Mouse (Mus musculus) stomach, embryonic 15.5 days (tissue): ENCODE data around the gene Rap1a. TPM values are rescaled to one million over a fixed set of nuclear protein-coding genes. Genes with fewer than 3 reads are reported as not detected.

Experiments used
- ATAC-seq: fragments of 200-750 bp; cut with Nextera tagmentation; 2 replicates; pipeline ENCODE4 v1.8.0; 2017; ENCODE audit warnings: low read depth, moderate number of reproducible peaks, moderate TSS enrichment; ENCODE audit not compliant: insufficient read depth, low FRiP score
- H3K27ac ChIP-seq: fragments of 300-500 bp; sonication (generic); 2 replicates; pipeline ENCODE4 v1.5.1; 2015; ENCODE audit warnings: mild to moderate bottlenecking, inconsistent platforms
- H3K27me3 ChIP-seq: fragments of 300-500 bp; sonication (generic); replicated peaks from 2 replicates; pipeline ENCODE4 v1.6.1; 2015; ENCODE audit warnings: inconsistent platforms
- H3K36me3 ChIP-seq: fragments of 300-500 bp; sonication (generic); 2 replicates; pipeline ENCODE4 v1.6.1; 2015; ENCODE audit warnings: inconsistent platforms
- H3K4me1 ChIP-seq: fragments of 300-500 bp; sonication (generic); 2 replicates; pipeline ENCODE4 v1.6.1; 2015; ENCODE audit warnings: inconsistent platforms
- H3K4me2 ChIP-seq: fragments of 300-500 bp; sonication (generic); 2 replicates; pipeline ENCODE4 v1.6.1; 2015; ENCODE audit warnings: mild to moderate bottlenecking, inconsistent platforms
- H3K4me3 ChIP-seq: fragments of 300-500 bp; sonication (generic); replicated peaks from 2 replicates; pipeline ENCODE4 v1.5.1; 2015; ENCODE audit warnings: inconsistent platforms
- H3K9ac ChIP-seq: fragments of 300-500 bp; sonication (generic); 2 replicates; pipeline ENCODE4 v1.6.1; 2015; ENCODE audit warnings: inconsistent platforms
- H3K9me3 ChIP-seq: fragments of 300-500 bp; sonication (generic); 2 replicates; pipeline ENCODE4 v1.6.1; 2016; ENCODE audit warnings: inconsistent platforms
- WGBS: fragments of 180-500 bp; shearing (Covaris S2); methylation state at CpG from one replicate; pipeline ENCODE4 v1.1.7; 2015; 5-methylcytosine and 5-hydroxymethylcytosine counted together
- polyA plus RNA-seq: library from polyadenylated mRNA; unstranded; fragments of >200 nt; fragmentation: Nextera tagmentation; extraction: Ambion mirVana; gene quantifications from 2 replicates; pipeline ENCODE4 v1.2.1, GENCODE M21; 2015

Rap1a gene
- polyA plus RNA-seq, 1 experiment from 2014 or later: 141 TPM

- under 1% methylated on average over 12 of the region's 12 CpGs for WGBS
- H3K27me3 ChIP-seq: no peaks in the 10 kb centered on the region
These were observed 921 bp downstream of the Rap1a start for GRCm38 (mm10) chr3:105800156-105800674.

GRCm38 (mm10) chr3:105799375-105799774 is 1.8 kb downstream of the Rap1a start:
- Histone ChIP-seq H3K4me2 (peak overlapping the region; percentile 58), H3K4me3 (peak overlapping the region; percentile 80), H3K4me1 (peaks cover 14% of the 10 kb centered on the region; the same call in 1 of the 2 replicates), H3K36me3 (no peaks in the 10 kb centered on the region), H3K27me3 (no peaks in the 10 kb centered on the region), H3K9me3 (no peaks in the 10 kb centered on the region), H3K9ac (no peak overlapping the region), H3K27ac (no peak overlapping the region)
- ATAC-seq: no peak
- WGBS: 61% methylated on average over 4 of the region's 4 CpGs

More at GRCm38 (mm10) chr3:105800156-105800674, 921 bp downstream of the Rap1a start:
- H3K27ac ChIP-seq: peak overlapping the region; percentile 91
- no peaks in the 10 kb centered on the region for H3K36me3 ChIP-seq
- no peak for ATAC-seq
- peak overlapping the region; percentile 80 for H3K4me3 ChIP-seq
- H3K9ac ChIP-seq: peak overlapping the region; percentile 92
- peaks cover 14% of the 10 kb centered on the region; the same call in 1 of the 2 replicates for H3K4me1 ChIP-seq
- no peaks in the 10 kb centered on the region for H3K9me3 ChIP-seq
- peak overlapping the region; percentile 58 for H3K4me2 ChIP-seq

- Histone ChIP-seq H3K4me3 (no peak overlapping the region), H3K9ac (no peak overlapping the region), H3K27me3 (no peaks in the 10 kb centered on the region), H3K4me1 (peaks cover 14% of the 10 kb centered on the region; the same call in 1 of the 2 replicates), H3K9me3 (no peaks in the 10 kb centered on the region), H3K36me3 (no peaks in the 10 kb centered on the region), H3K27ac (no peak overlapping the region), H3K4me2 (peak overlapping the region; percentile 29; the same call in 1 of the 2 replicates)
- 83% methylated on average over 2 of the region's 2 CpGs for WGBS
- ATAC-seq: no peak
These were observed 2.4 kb downstream of the Rap1a start for GRCm38 (mm10) chr3:105798770-105799169.

- no peak overlapping the region for H3K4me3 ChIP-seq
- WGBS: 75% methylated on average over 2 of the region's 2 CpGs
- no peak overlapping the region for H3K9ac ChIP-seq
- H3K27me3 ChIP-seq: no peaks in the 10 kb centered on the region
- H3K27ac ChIP-seq: no peak overlapping the region
- no peak for ATAC-seq
- peaks cover 14% of the 10 kb centered on the region; the same call in 1 of the 2 replicates for H3K4me1 ChIP-seq
- H3K4me2 ChIP-seq: no peak overlapping the region
- H3K9me3 ChIP-seq: no peaks in the 10 kb centered on the region
- H3K36me3 ChIP-seq: no peaks in the 10 kb centered on the region
These were observed 3.7 kb downstream of the Rap1a start for GRCm38 (mm10) chr3:105797427-105797826.

- Histone ChIP-seq H3K27me3 (no peaks in the 10 kb centered on the region), H3K9ac (no peak overlapping the region), H3K4me2 (no peak overlapping the region), H3K27ac (no peak overlapping the region), H3K4me1 (peaks cover 14% of the 10 kb centered on the region; the same call in 1 of the 2 replicates), H3K9me3 (no peaks in the 10 kb centered on the region), H3K36me3 (no peaks in the 10 kb centered on the region), H3K4me3 (no peak overlapping the region)
- ATAC-seq: no peak
- 78% methylated on average over 4 of the region's 4 CpGs for WGBS
These were observed 4.4 kb downstream of the Rap1a start for GRCm38 (mm10) chr3:105796761-105797160.

- no peak for ATAC-seq
- 71% methylated on average over 1 of the region's 1 CpGs for WGBS
These were observed 6.8 kb downstream of the Rap1a start for GRCm38 (mm10) chr3:105794309-105794708.

GRCm38 (mm10) chr3:105792309-105792708 is 8.8 kb downstream of the Rap1a start:
- Histone ChIP-seq H3K36me3 (peaks cover under 1% of the 10 kb centered on the region; the same call in 1 of the 2 replicates), H3K9me3 (no peaks in the 10 kb centered on the region), H3K9ac (no peak overlapping the region), H3K27me3 (no peaks in the 10 kb centered on the region), H3K4me3 (no peak overlapping the region), H3K4me2 (no peak overlapping the region), H3K27ac (no peak overlapping the region), H3K4me1 (no peaks in the 10 kb centered on the region)
- ATAC-seq: no peak
- WGBS: 90% methylated on average over 7 of the region's 7 CpGs

More at GRCm38 (mm10) chr3:105794309-105794708, 6.8 kb downstream of the Rap1a start:
- Histone ChIP-seq H3K36me3 (no peaks in the 10 kb centered on the region), H3K4me1 (peaks cover 6% of the 10 kb centered on the region; the same call in 1 of the 2 replicates), H3K9me3 (no peaks in the 10 kb centered on the region), H3K4me3 (no peak overlapping the region), H3K4me2 (no peak overlapping the region), H3K9ac (no peak overlapping the region), H3K27me3 (no peaks in the 10 kb centered on the region), H3K27ac (no peak overlapping the region)

GRCm38 (mm10) chr3:105791129-105791528 is 10.0 kb downstream of the Rap1a start:
- no peaks in the 10 kb centered on the region for H3K4me1 ChIP-seq
- no peak for ATAC-seq
- 91% methylated on average over 2 of the region's 2 CpGs for WGBS

GRCm38 (mm10) chr3:105790338-105790737 is 10.8 kb downstream of the Rap1a start:
- Histone ChIP-seq H3K4me2 (no peak overlapping the region), H3K4me1 (no peaks in the 10 kb centered on the region), H3K4me3 (no peak overlapping the region), H3K27me3 (no peaks in the 10 kb centered on the region), H3K27ac (no peak overlapping the region), H3K9me3 (no peaks in the 10 kb centered on the region), H3K9ac (no peak overlapping the region), H3K36me3 (peaks cover 2% of the 10 kb centered on the region; the same call in 1 of the 2 replicates)
- WGBS: 83% methylated on average over 1 of the region's 1 CpGs
- no peak for ATAC-seq

More at GRCm38 (mm10) chr3:105791129-105791528, 10.0 kb downstream of the Rap1a start:
- no peak overlapping the region for H3K27ac ChIP-seq
- no peak overlapping the region for H3K4me2 ChIP-seq
- no peak overlapping the region for H3K4me3 ChIP-seq
- peaks cover 2% of the 10 kb centered on the region; the same call in 1 of the 2 replicates for H3K36me3 ChIP-seq
- H3K9me3 ChIP-seq: no peaks in the 10 kb centered on the region
- no peak overlapping the region for H3K9ac ChIP-seq
- no peaks in the 10 kb centered on the region for H3K27me3 ChIP-seq

GRCm38 (mm10) chr3:105789776-105790175 is 11.4 kb downstream of the Rap1a start:
- Histone ChIP-seq H3K4me1 (no peaks in the 10 kb centered on the region), H3K27ac (no peak overlapping the region), H3K4me2 (no peak overlapping the region), H3K9ac (no peak overlapping the region), H3K27me3 (no peaks in the 10 kb centered on the region), H3K9me3 (no peaks in the 10 kb centered on the region), H3K4me3 (no peak overlapping the region), H3K36me3 (peaks cover 2% of the 10 kb centered on the region; the same call in 1 of the 2 replicates)
- 82% methylated on average over 1 of the region's 1 CpGs for WGBS
- ATAC-seq: no peak

GRCm38 (mm10) chr3:105787328-105787727 is 13.8 kb downstream of the Rap1a start:
- no peaks in the 10 kb centered on the region for H3K27me3 ChIP-seq
- 91% methylated on average over 3 of the region's 3 CpGs for WGBS
- H3K9me3 ChIP-seq: no peaks in the 10 kb centered on the region
- H3K4me2 ChIP-seq: no peak overlapping the region
- peaks cover 2% of the 10 kb centered on the region; the same call in 1 of the 2 replicates for H3K36me3 ChIP-seq
- ATAC-seq: no peak
- no peak overlapping the region for H3K4me3 ChIP-seq
- no peaks in the 10 kb centered on the region for H3K4me1 ChIP-seq
- no peak overlapping the region for H3K9ac ChIP-seq
- H3K27ac ChIP-seq: no peak overlapping the region

GRCm38 (mm10) chr3:105785865-105786264 is 15.3 kb downstream of the Rap1a start:
- H3K9ac ChIP-seq: no peak overlapping the region
- H3K9me3 ChIP-seq: no peaks in the 10 kb centered on the region
- H3K4me1 ChIP-seq: no peaks in the 10 kb centered on the region
- H3K4me2 ChIP-seq: no peak overlapping the region
- H3K36me3 ChIP-seq: peaks cover 2% of the 10 kb centered on the region; the same call in 1 of the 2 replicates
- no peak for ATAC-seq
- H3K27me3 ChIP-seq: no peaks in the 10 kb centered on the region
- no peak overlapping the region for H3K4me3 ChIP-seq
- no peak overlapping the region for H3K27ac ChIP-seq
